Mouse (Mus musculus): ENCODE results near the gene Spaca4. TPM values are rescaled to one million over a fixed set of nuclear protein-coding genes. Genes with fewer than 3 reads are reported as not detected.

The Spaca4 gene
- total RNA-seq (2014; rRNA removed), result not detected in 2 replicates
- not detected in 2 replicates for polyA plus RNA-seq (2015; fragmentation: Nextera tagmentation; extraction: Ambion mirVana)

DNA sequence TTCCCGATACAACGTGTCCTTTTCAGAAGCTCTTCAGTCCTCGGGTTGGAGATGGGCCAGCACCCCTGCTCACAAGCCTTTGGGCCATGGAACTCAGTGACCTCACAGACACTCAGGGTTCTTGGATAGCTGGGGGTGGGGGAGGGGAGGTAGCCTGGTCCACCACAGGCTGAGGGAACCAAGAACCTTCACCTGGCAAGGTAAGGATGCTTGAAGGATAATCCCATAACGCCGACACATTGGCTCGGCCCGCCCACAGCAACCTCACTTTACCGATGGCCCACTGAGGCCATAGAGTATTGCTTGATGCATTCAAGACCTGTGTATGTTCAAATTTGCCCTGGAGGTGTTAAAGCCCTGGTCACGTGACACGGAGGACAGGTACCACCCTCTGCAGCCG, at the start of gene Spaca4:
TSS of gene Spaca4 (minus strand) at position 101 of the 400 bp plus-strand sequence.
- ATAC-seq, result no peak
- H3K27me3 ChIP-seq (ENCODE audit: insufficient read depth, low read length), result no peaks in the 10 kb centered on the region
- TF ChIP-seq CTCF (IDR thresholded peaks at IDR 0.05; ENCODE audit: low read depth), result no peak
- 94% methylated on average over 11 of the region's 11 CpGs for WGBS
- DNase-seq (ENCODE audit: low spot score), result no peak
- peaks cover 17% of the 10 kb centered on the region; the same call in 1 of the 2 replicates for H3K36me3 ChIP-seq (ENCODE audit: insufficient read depth, low read length)
- no peak within 1 kb of the TSS for H3K9ac ChIP-seq (replicated peaks; ENCODE audit: low read length)
- no peaks in the 10 kb centered on the region for H3K9me3 ChIP-seq (ENCODE audit: low read length)
- no peaks in the 10 kb centered on the region for H3K4me1 ChIP-seq (ENCODE audit: insufficient read depth, low read length)
- no peak within 1 kb of the TSS for H3K4me2 ChIP-seq (ENCODE audit: low read depth, low read length)
- no peak within 1 kb of the TSS for H3K4me3 ChIP-seq (ENCODE audit: low read length)
- H3K27ac ChIP-seq, result no peak within 1 kb of the TSS

- Histone ChIP-seq H3K9ac (replicated peaks; ENCODE audit: low read length) (no peak overlapping the region), H3K4me3 (ENCODE audit: low read length) (no peak overlapping the region), H3K4me1 (ENCODE audit: insufficient read depth, low read length) (no peaks in the 10 kb centered on the region; the same call in 1 of the 2 replicates), H3K36me3 (ENCODE audit: insufficient read depth, low read length) (no peaks in the 10 kb centered on the region), H3K9me3 (ENCODE audit: low read length) (no peaks in the 10 kb centered on the region), H3K27ac (no peak overlapping the region), H3K27me3 (ENCODE audit: insufficient read depth, low read length) (no peaks in the 10 kb centered on the region), H3K4me2 (ENCODE audit: low read depth, low read length) (no peak overlapping the region)
- DNase-seq (ENCODE audit: low spot score) (no peak), ATAC-seq (no peak)
- TF ChIP-seq CTCF (IDR thresholded peaks at IDR 0.05; ENCODE audit: low read depth), result no peak
- WGBS, result 80% methylated on average over 7 of the region's 7 CpGs
Measured at GRCm38 (mm10) chr7:45775237-45775636, 49.6 kb upstream of the Spaca4 start.

- Histone ChIP-seq H3K9me3 (ENCODE audit: low read length) (no peaks in the 10 kb centered on the region), H3K4me1 (ENCODE audit: insufficient read depth, low read length) (no peaks in the 10 kb centered on the region), H3K27me3 (ENCODE audit: insufficient read depth, low read length) (no peaks in the 10 kb centered on the region), H3K9ac (replicated peaks; ENCODE audit: low read length) (no peak overlapping the region), H3K27ac (no peak overlapping the region), H3K4me3 (ENCODE audit: low read length) (no peak overlapping the region), H3K36me3 (ENCODE audit: insufficient read depth, low read length) (no peaks in the 10 kb centered on the region), H3K4me2 (ENCODE audit: low read depth, low read length) (no peak overlapping the region)
- DNase-seq (ENCODE audit: low spot score) (no peak), ATAC-seq (no peak)
- TF ChIP-seq CTCF (IDR thresholded peaks at IDR 0.05; ENCODE audit: low read depth), result no peak
- WGBS, result 67% methylated on average over 4 of the region's 4 CpGs
Measured at GRCm38 (mm10) chr7:45771101-45771500, 45.5 kb upstream of the Spaca4 start.

GRCm38 (mm10) chr7:45770427-45771082, 44.9 kb upstream of the Spaca4 start:
- no peaks in the 10 kb centered on the region for H3K36me3 ChIP-seq (ENCODE audit: insufficient read depth, low read length)
- H3K27me3 ChIP-seq (ENCODE audit: insufficient read depth, low read length), result no peaks in the 10 kb centered on the region
- no peak overlapping the region for H3K4me2 ChIP-seq (ENCODE audit: low read depth, low read length)
- DNase-seq (ENCODE audit: low spot score) (no peak), ATAC-seq (no peak)
- H3K9ac ChIP-seq (replicated peaks; ENCODE audit: low read length), result no peak overlapping the region
- H3K9me3 ChIP-seq (ENCODE audit: low read length), result no peaks in the 10 kb centered on the region
- no peak overlapping the region for H3K27ac ChIP-seq
- H3K4me1 ChIP-seq (ENCODE audit: insufficient read depth, low read length), result no peaks in the 10 kb centered on the region
- TF ChIP-seq CTCF (IDR thresholded peaks at IDR 0.05; ENCODE audit: low read depth), result no peak
- 76% methylated on average over 8 of the region's 8 CpGs for WGBS
- no peak overlapping the region for H3K4me3 ChIP-seq (ENCODE audit: low read length)

DNA sequence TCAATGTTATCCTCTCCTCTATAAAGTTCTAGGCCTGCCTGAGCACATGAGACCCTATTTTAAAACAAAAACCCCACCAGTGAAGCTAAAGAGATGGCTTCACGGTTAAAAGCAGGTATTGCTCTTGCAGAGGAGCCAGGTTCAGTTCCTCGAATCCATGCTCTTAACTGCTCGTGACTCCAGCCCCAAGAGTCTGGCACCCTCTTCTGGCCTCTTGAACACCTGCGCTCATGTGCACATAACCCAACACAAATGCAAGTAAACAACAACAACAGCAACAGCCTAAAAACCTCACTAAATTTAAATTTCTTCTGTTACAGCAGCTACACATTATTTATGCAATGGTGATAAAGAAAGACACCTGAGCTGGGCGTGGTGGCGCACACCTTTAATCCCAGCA, 41.9 kb upstream of the Spaca4 start:
- Histone ChIP-seq H3K9ac (replicated peaks; ENCODE audit: low read length) (no peak overlapping the region), H3K9me3 (ENCODE audit: low read length) (no peaks in the 10 kb centered on the region), H3K36me3 (ENCODE audit: insufficient read depth, low read length) (no peaks in the 10 kb centered on the region), H3K4me2 (ENCODE audit: low read depth, low read length) (no peak overlapping the region), H3K4me1 (ENCODE audit: insufficient read depth, low read length) (no peaks in the 10 kb centered on the region), H3K4me3 (ENCODE audit: low read length) (no peak overlapping the region), H3K27ac (no peak overlapping the region), H3K27me3 (ENCODE audit: insufficient read depth, low read length) (no peaks in the 10 kb centered on the region)
- ATAC-seq (no peak), DNase-seq (ENCODE audit: low spot score) (no peak)
- TF ChIP-seq CTCF (IDR thresholded peaks at IDR 0.05; ENCODE audit: low read depth), result no peak
- WGBS, result 95% methylated on average over 6 of the region's 6 CpGs

DNA sequence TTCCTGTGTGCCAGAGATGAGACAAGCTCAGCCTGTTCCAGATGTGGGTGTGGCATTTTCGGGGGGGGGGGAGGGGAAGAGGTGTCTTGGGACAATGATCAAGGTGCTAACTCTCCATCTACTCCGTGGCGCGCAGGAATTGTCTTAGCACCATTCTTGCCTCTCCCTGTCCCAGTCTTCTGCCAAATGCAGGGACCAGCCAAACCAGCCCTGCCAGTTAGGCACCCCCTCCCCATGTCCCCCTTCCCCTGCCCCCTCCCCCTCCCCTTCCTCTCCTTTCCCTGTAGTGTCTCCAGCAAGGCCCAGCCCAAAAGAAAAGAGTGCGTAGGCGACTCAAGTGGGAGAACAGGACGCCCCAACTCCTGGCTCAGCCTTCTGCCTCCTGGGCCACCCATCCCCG, 41.2 kb upstream of the Spaca4 start:
- 55% methylated on average over 8 of the region's 8 CpGs for WGBS
- Histone ChIP-seq H3K4me2 (ENCODE audit: low read depth, low read length) (no peak overlapping the region), H3K4me3 (ENCODE audit: low read length) (no peak overlapping the region), H3K9me3 (ENCODE audit: low read length) (no peaks in the 10 kb centered on the region), H3K27ac (no peak overlapping the region), H3K36me3 (ENCODE audit: insufficient read depth, low read length) (no peaks in the 10 kb centered on the region), H3K27me3 (ENCODE audit: insufficient read depth, low read length) (no peaks in the 10 kb centered on the region), H3K9ac (replicated peaks; ENCODE audit: low read length) (no peak overlapping the region), H3K4me1 (ENCODE audit: insufficient read depth, low read length) (no peaks in the 10 kb centered on the region)
- TF ChIP-seq CTCF (IDR thresholded peaks at IDR 0.05; ENCODE audit: low read depth), result no peak
- DNase-seq (ENCODE audit: low spot score) (no peak), ATAC-seq (no peak)

DNA sequence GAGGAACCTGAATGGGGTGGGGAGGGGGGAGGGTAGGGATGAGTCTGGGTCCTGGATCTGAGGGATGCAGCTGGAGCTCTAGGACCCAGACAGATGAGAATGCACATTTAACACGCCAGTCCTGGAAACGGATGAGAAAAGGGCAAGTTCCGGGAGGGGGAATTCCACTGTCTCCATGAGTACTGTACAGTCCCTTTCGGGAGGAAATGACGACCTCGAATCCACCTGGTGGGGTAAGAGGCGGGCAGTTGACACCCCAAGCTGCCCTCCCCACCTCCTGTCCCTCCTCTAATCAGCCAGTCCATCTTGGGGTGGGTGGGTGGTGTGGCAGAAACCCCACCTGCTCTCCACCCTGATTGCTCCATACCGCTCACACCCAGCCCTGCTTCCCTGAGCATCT, 40.4 kb upstream of the Spaca4 start:
- Histone ChIP-seq H3K36me3 (ENCODE audit: insufficient read depth, low read length) (no peaks in the 10 kb centered on the region), H3K4me1 (ENCODE audit: insufficient read depth, low read length) (no peaks in the 10 kb centered on the region), H3K27me3 (ENCODE audit: insufficient read depth, low read length) (no peaks in the 10 kb centered on the region), H3K4me2 (ENCODE audit: low read depth, low read length) (no peak overlapping the region), H3K9ac (replicated peaks; ENCODE audit: low read length) (no peak overlapping the region), H3K9me3 (ENCODE audit: low read length) (no peaks in the 10 kb centered on the region), H3K4me3 (ENCODE audit: low read length) (no peak overlapping the region), H3K27ac (no peak overlapping the region)
- WGBS, result 65% methylated on average over 8 of the region's 8 CpGs
- DNase-seq (ENCODE audit: low spot score) (no peak), ATAC-seq (no peak)
- no peak for TF ChIP-seq CTCF (IDR thresholded peaks at IDR 0.05; ENCODE audit: low read depth)
